Mouse (Mus musculus): ENCODE results near the gene Esp36. TPM values are rescaled to one million over a fixed set of nuclear protein-coding genes. Genes with fewer than 3 reads are reported as not detected.
"Not testable (repeated sequence)": the region's sequence is repeated elsewhere in the genome, so short reads cannot be mapped to it uniquely, and the experiment has no call there.

The Esp36 gene
- not detected in 2 replicates for polyA plus RNA-seq (2015; fragmentation: Nextera tagmentation; extraction: Ambion mirVana)

GRCm38 (mm10) chr17:38420085-38420484 is at the start of gene Esp36:
Gene Esp36 (minus strand): TSS chr17:38420185.
- no peak for ATAC-seq
- H3K4me2 ChIP-seq (ENCODE audit: low read length) = no peak within 1 kb of the TSS
- H3K27me3 ChIP-seq (replicated peaks; ENCODE audit: control insufficient read depth, insufficient read depth, low read length) = no peaks in the 10 kb centered on the region
- H3K4me3 ChIP-seq (replicated peaks; ENCODE audit: low read length) = no peak within 1 kb of the TSS
- no peak within 1 kb of the TSS for H3K9ac ChIP-seq (replicated peaks; ENCODE audit: low read depth, low read length)
- H3K27ac ChIP-seq (ENCODE audit: low read length) = no peak within 1 kb of the TSS
- H3K9me3 ChIP-seq (ENCODE audit: control insufficient read depth, low read length) = no peaks in the 10 kb centered on the region; the same call in 1 of the 2 replicates
- H3K4me1 ChIP-seq (replicated peaks; ENCODE audit: control insufficient read depth, insufficient read depth, low read length) = no peaks in the 10 kb centered on the region
- WGBS = 73% methylated on average over 2 of the region's 2 CpGs
- no peaks in the 10 kb centered on the region for H3K36me3 ChIP-seq (ENCODE audit: control insufficient read depth, insufficient read depth)

- not testable (repeated sequence) for H3K4me3 ChIP-seq (replicated peaks; ENCODE audit: low read length); ATAC-seq; H3K9ac ChIP-seq (replicated peaks; ENCODE audit: low read depth, low read length); H3K4me1 ChIP-seq (replicated peaks; ENCODE audit: control insufficient read depth, insufficient read depth, low read length); H3K4me2 ChIP-seq (ENCODE audit: low read length); H3K9me3 ChIP-seq (ENCODE audit: control insufficient read depth, low read length); H3K36me3 ChIP-seq (ENCODE audit: control insufficient read depth, insufficient read depth); H3K27ac ChIP-seq (ENCODE audit: low read length); H3K27me3 ChIP-seq (replicated peaks; ENCODE audit: control insufficient read depth, insufficient read depth, low read length)
Measured at GRCm38 (mm10) chr17:38456206-38456605, 36.2 kb upstream of the Esp36 start.

GRCm38 (mm10) chr17:38450688-38451087 is 30.7 kb upstream of the Esp36 start:
- 89% methylated on average over 2 of the region's 2 CpGs for WGBS
- Histone ChIP-seq H3K27ac (ENCODE audit: low read length) (no peak overlapping the region), H3K36me3 (ENCODE audit: control insufficient read depth, insufficient read depth) (no peaks in the 10 kb centered on the region), H3K9me3 (ENCODE audit: control insufficient read depth, low read length) (peaks cover 10% of the 10 kb centered on the region), H3K4me3 (replicated peaks; ENCODE audit: low read length) (no peak overlapping the region), H3K4me2 (ENCODE audit: low read length) (no peak overlapping the region), H3K27me3 (replicated peaks; ENCODE audit: control insufficient read depth, insufficient read depth, low read length) (no peaks in the 10 kb centered on the region), H3K9ac (replicated peaks; ENCODE audit: low read depth, low read length) (no peak overlapping the region), H3K4me1 (replicated peaks; ENCODE audit: control insufficient read depth, insufficient read depth, low read length) (no peaks in the 10 kb centered on the region)
- no peak for ATAC-seq

GRCm38 (mm10) chr17:38406135-38406534 is 13.8 kb downstream of the Esp36 start:
- no peaks in the 10 kb centered on the region for H3K27me3 ChIP-seq (replicated peaks; ENCODE audit: control insufficient read depth, insufficient read depth, low read length)
- no peak overlapping the region for H3K9ac ChIP-seq (replicated peaks; ENCODE audit: low read depth, low read length)
- no peak for ATAC-seq
- 79% methylated on average over 3 of the region's 3 CpGs for WGBS
- no peaks in the 10 kb centered on the region for H3K4me1 ChIP-seq (replicated peaks; ENCODE audit: control insufficient read depth, insufficient read depth, low read length)
- no peaks in the 10 kb centered on the region for H3K36me3 ChIP-seq (ENCODE audit: control insufficient read depth, insufficient read depth)
- no peak overlapping the region for H3K4me2 ChIP-seq (ENCODE audit: low read length)
- no peak overlapping the region for H3K4me3 ChIP-seq (replicated peaks; ENCODE audit: low read length)
- H3K9me3 ChIP-seq (ENCODE audit: control insufficient read depth, low read length) = peaks cover 5% of the 10 kb centered on the region; the same call in 1 of the 2 replicates
- no peak overlapping the region for H3K27ac ChIP-seq (ENCODE audit: low read length)

- WGBS = 72% methylated on average over 2 of the region's 2 CpGs
- Histone ChIP-seq H3K27ac (ENCODE audit: low read length) (no peak overlapping the region), H3K27me3 (replicated peaks; ENCODE audit: control insufficient read depth, insufficient read depth, low read length) (no peaks in the 10 kb centered on the region), H3K4me2 (ENCODE audit: low read length) (no peak overlapping the region), H3K36me3 (ENCODE audit: control insufficient read depth, insufficient read depth) (no peaks in the 10 kb centered on the region), H3K9ac (replicated peaks; ENCODE audit: low read depth, low read length) (no peak overlapping the region), H3K9me3 (ENCODE audit: control insufficient read depth, low read length) (no peaks in the 10 kb centered on the region), H3K4me3 (replicated peaks; ENCODE audit: low read length) (no peak overlapping the region), H3K4me1 (replicated peaks; ENCODE audit: control insufficient read depth, insufficient read depth, low read length) (no peaks in the 10 kb centered on the region)
- ATAC-seq = no peak
Measured at GRCm38 (mm10) chr17:38391821-38392220, 28.2 kb downstream of the Esp36 start.

Other genes with a start within 250 kb of the Esp36 start
- gene Olfr134, start 248.8 kb downstream of the Esp36 start, polyA plus RNA-seq (2015; fragmentation: Nextera tagmentation; extraction: Ambion mirVana) = not detected in 2 replicates
- not detected in 2 replicates for gene Olfr135, start 215.8 kb downstream of the Esp36 start, polyA plus RNA-seq (2015; fragmentation: Nextera tagmentation; extraction: Ambion mirVana)
- gene Olfr138, start 159.2 kb downstream of the Esp36 start, polyA plus RNA-seq (2015; fragmentation: Nextera tagmentation; extraction: Ambion mirVana) = not detected in 2 replicates
- not detected in 2 replicates for gene Olfr137, start 112.6 kb downstream of the Esp36 start, polyA plus RNA-seq (2015; fragmentation: Nextera tagmentation; extraction: Ambion mirVana)
- not detected in 2 replicates for gene Olfr136, start 90.4 kb downstream of the Esp36 start, polyA plus RNA-seq (2015; fragmentation: Nextera tagmentation; extraction: Ambion mirVana)
- gene Esp34, start 134.0 kb upstream of the Esp36 start, polyA plus RNA-seq (2015; fragmentation: Nextera tagmentation; extraction: Ambion mirVana) = not detected in 2 replicates
- gene Esp31, start 219.3 kb upstream of the Esp36 start, polyA plus RNA-seq (2015; fragmentation: Nextera tagmentation; extraction: Ambion mirVana) = not detected in 2 replicates